Mouse (Mus musculus) thymus, postnatal 25 days (tissue): ENCODE measurements around the gene Chpt1.
"Not testable (repeated sequence)": the region's sequence is repeated elsewhere in the genome, so short reads cannot be mapped to it uniquely, and the experiment has no call there.

Experiments used
- DNase-seq: peaks from one replicate; pipeline ENCODE4 v3.0.0; 2022

Chpt1 gene

DNA sequence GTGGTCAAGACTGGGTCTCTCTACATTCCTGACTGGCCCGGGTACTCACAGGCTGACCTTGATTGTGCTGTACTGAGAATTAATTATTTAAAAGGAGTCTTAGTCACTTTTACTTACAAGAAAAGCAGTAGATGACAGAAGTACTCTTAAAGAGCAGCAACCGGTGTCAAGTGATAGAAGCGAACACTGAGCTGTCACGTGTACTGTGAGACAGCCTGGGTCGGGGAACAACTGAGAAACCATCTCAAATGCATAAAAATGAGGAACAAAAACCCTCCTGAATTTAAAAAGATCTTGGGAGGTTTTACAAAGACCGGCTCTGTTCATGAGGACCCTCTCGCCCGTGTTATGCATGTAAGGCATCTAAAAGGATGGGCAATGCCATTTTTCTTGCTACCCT, 11.2 kb downstream of the Chpt1 start:
- DNase-seq = no peak

DNA sequence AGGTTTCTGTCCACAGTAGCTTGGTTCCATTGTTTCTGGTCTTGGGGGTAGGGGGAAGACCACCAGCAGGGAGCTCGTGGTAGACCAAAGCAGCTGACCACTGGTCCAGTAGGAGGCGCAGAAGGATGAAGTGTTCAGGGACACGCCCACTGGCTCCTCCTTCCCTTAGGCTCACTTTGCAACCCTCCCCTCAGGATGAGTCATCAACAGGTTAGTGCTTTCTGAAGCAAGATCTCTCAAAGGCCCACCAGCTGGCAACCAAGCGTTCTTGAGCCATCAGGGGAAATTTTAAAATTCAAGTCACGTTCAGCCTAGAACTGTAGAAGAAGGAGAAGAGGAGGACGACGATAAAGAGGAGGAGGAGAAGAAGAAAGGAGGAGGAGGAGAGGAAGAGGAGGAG, 12.2 kb downstream of the Chpt1 start:
- DNase-seq = no peak

DNA sequence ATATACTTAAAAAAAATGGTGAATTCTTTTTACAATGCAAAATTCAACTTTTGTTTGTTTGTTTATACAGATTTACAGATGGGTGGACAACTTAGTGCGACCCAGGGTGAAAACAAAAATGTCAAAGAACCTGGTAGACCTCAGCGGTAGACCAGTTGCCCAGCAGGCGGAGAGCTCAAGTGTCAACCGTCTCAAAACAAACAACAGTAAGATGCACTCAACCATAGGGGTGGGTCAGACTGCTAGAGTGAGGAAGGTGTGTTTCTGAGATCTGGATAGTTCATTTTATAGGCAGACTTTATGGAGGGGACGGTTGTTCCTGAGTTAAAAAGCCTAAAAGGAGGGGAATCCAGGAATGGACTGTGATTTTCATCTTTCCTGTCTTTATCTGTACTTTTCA, 15.2 kb downstream of the Chpt1 start:
- no peak for DNase-seq

DNA sequence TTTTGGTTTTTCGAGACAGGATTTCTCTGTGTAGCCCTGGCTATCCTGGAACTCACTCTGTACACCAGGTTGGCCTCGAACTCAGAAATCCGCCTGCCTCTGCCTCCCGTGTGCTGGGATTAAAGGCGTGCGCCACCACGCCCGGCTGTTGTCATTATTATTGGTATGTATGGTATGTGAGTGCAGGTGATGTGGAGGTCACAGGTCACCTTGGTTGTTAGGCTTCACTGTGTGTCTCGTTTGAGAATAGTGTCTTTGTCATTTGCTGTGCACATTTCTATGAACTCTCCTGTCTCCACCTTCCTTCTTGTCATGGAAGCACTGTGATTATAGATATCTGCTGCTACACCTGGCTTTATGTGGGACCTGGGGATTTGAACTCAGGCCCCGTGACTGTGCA, 21.0 kb downstream of the Chpt1 start:
- DNase-seq = not testable (repeated sequence)

DNA sequence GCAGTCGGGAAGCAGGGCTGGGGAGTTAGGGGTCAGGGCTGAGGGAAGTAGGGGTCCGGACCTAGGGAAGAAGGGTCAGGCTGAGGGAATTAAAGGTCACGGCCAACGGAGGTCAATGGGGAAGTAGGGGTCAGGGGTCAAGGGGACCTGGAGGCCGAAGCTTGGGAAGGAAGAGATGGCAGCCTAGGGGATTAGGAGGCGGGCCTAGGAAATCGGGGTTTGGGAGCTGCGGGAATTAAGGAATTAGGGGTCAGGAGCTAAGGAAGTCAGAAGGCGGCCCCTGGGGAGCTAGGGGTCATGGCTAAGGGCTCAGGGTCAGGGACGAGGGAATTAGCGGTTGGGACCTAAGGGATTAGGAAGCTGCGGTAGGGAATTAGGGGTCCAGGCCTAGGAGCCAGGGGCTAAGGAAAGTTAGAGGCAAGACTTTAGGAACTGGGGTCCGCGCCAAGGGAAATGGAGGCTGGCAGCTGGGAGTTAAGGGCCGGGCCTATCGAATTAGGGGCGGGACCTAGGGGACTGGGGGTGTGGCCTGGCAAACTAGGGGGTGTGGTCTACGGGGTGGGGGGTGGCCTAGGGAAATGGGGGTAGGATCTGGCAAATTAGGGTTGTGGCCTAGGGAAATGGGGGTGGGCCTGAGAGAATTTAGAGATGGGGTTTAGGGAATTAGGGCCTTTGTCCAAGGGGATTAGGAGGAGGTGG, 43.6 kb downstream of the Chpt1 start:
- no peak for DNase-seq

DNA sequence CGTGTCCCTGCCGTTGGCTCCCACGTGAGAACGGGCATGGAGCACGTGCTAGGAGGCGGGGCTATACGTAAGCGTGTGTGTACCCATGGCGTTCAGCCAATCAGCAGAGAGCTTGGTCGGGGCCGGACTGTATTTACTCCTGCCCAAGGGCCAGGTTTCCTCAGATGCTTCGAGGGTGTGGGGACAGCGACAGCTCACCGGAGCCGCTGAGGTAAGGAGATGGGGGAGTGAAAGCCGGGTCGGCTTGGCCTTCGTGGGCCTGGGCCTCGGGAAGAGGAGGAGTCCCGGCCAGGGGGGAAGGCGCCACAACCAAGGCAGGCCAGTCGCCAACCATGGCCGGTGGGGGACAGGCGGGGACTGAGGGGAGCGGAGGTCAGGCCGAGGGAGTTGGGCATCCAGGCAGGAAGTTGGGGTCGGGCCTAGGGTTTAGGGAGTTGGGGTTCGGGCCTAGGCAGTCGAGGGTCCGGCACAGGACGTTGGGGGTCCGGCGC, 44.3 kb downstream of the Chpt1 start, which contains the start of gene Sycp3:
Gene Sycp3 (plus strand): TSS at position 68 of the 491 bp plus-strand sequence.
- DNase-seq = no peak

DNA sequence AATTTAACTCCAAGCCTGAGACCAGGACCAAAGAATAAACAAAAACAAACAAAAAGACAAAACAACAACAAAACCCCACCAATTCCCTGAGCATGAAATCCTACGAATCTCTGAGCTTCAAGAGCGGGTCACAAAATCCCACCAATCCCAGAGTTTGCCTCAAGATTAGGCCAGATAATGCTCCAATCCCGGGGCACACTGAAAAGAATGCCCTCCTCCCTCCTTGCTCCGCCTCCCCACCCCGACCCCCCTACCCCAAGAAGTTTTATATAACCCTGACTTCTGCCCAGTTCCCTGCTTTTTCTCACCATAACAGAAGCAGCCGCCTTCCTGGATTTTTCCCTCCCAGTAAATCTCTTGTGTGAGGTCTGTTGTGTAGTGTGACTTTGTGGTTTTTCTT, 46.1 kb downstream of the Chpt1 start:
- DNase-seq = no peak

DNA sequence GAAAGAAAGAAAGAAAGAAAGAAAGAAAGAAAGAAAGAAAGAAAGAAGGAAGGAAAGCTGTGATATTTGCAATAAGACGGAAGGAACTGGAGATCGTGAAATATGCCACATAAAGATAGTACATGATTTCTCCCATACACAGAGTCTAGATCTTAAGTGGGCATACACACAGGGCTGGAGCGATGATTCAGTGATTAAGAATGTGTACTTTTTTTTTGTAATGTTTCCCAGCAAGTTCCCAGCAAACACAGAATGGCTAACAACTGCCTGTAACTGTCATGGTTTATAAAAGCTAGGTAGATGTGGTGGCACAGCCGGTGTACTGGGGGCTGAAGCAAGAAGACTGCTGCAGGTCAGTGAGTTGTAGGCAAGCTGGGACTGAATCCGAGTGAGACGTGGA, 51.9 kb downstream of the Chpt1 start:
- DNase-seq = no peak

DNA sequence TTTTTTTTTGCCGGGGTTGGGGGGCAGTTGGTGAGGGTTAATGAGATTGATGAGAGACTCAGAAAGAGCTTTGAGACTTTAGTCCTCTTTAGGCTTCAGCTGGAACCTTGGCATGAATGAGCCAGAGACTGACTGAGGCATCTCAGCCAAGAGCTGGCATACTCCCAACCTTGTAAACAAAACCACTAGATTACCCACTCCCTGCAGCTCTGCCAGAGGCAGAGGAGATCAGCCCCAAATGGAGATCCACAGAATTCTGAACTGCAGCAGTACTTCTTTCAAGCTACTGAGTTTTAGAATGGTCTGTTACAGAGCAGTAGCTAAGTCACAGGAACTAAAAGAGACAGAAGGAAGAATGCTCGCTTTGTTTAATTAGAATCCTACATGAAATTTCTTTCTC, 52.7 kb downstream of the Chpt1 start:
- DNase-seq = no peak

DNA sequence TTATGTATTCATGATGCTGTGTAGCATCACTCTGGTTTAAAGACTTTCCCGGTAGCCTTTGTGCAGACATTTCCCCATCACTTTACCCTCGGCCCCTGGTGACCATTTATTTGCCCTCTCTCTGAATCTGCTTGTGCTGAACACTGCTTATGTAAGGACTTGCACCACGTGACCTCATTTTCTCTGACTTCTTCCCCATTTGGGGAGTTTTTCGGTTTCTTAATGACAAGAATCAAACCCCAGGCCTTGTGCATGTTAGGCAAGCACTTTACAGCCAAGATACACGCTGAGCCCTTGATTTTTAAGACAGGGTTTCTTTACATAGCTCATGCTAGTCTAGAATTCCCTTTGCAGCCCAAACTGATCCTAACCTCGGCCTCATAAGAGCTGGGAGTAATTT, 62.6 kb downstream of the Chpt1 start:
- DNase-seq = no peak

DNA sequence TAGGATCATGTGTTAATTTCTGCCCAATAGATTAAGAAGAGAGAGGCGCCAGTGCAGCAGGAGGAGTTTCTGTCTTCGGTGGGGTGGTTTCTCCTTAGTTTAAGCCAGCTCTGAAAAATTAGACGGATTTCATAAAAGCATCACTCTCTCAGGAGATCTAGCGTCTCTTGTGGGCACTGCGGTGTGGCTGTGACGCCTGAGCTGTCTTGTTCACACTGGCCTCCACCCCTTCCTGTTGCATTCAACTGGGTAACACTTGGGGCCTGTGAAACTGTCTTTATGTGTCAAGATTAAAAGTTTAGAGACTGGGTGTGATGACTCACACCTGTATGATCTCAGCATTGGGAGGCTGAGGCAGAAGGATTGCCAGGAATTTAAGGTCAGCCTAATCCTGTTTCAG, 75.9 kb downstream of the Chpt1 start:
- DNase-seq = no peak

DNA sequence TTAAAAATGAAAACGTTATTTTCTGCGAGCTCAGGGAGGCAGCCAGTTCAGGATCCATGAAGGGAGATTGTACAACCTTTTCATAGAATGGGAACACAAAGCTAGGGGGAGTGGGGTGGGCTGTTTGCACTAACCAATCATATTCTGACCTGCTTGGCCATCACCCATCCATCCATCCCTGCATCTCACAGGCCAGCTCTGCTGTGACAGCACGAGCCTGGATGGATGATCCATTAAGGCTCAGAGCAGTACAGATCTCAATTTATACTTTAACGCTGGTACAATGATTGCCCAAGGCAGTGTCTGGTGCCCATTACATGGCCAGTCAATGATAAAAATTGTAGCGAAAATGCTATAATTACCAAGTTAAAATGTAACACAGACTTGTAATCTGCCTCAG, 77.0 kb downstream of the Chpt1 start:
- DNase-seq = no peak

DNA sequence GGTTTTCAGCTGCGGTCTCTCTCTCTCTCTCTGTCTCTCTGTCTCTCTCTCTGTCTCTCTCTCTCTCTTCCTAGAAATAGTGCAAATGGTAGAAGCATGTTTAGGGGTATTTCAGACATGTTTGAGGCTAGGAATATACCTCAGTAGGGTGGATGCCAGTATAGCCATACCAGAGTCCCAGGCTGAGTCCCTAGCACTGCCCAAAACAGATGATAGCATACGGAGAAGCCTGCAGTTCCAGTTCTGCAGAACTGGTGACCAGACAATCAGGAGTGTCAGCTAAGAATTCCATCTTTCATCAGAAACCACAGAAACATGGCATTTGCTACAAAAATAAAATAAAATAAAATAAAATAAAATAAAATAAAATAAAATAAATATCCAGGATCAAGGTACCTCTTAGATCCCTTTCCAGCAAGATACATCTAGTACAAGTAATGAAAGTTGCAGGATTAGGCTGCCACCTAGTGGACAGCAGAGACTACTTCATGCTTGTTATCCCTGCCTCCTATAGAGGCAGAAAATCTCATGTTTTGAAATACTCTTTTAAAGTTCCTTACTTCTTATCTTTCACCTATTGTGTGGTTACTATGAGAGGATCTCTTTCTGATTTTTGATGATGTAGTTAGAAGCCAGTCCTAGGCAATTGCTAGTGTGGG, 77.6 kb downstream of the Chpt1 start:
- peak; percentile 51 for DNase-seq

DNA sequence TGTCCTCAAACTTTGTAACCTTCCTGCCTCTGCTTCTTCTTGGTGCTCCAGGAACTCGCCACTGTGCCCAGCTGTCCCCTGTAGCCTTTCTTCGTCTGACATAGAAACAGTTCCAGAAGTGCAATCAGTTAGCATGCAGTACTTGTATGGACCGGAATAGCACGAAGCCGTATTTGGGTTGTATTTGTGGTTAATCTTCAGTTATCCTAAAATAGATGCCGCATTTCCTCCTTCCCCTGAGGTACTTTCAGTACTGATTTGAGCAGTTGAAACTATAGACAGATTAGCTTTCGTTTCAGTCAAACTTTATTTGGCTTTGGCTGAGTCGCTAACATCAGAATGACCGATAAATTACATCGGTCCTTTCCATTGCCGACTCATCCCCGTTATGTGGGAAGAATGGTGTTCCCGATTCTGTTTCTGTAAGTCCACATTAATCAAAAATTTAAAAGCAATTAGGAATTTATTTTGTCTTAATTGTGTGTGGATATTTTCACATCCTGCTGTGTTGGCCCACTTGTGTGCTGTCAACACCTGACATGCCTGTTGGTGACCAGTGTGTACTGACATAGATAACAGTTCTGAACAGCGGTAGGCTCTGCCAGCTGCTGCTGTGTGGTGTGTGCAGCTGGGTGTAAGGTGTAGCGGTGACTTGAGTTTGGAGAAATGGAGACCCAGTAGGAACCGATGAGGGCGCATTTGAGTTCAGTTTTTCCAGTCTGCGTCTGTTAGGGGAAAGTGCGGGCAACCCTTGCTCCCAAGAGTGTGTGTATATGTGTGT, 83.0 kb downstream of the Chpt1 start:
- no peak for DNase-seq

DNA sequence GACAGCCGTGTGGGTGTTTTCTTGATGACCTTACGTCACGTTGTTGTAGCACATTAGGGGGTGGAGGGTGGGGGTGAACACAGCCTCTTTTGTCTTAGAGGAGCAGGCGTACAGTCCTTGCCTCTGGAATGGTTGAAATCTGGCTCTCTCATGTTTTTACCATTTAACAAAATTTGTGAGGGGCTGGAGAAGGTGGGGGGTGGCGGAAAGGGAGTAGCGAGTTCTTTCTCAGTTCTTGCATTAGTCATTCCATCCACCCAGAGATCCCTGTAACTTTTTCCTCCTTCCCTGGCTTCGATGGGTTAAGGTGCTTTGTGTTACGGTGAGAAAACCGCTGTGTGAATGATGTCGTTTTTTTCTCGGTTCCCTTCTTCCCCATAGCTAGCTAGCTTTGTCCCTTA, 83.7 kb downstream of the Chpt1 start:
- no peak for DNase-seq

DNA sequence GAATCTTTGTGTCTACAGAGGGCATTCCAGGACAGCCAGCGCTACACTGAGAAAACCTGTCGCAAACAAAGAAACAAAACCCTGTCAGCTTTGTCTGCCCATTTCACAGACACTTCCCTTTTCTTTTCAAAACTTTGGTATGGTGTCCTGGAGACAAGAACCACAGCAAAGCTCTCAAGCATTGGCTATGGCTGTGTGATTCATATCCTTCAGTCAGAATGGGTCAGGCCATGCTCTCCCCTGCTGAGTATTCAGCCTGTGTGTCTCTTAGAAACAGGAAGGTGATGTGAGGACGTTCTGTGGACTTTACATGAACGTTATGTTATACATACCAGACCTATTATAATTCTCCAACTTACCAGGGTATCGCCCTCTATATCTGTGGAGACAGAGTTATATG, 86.2 kb downstream of the Chpt1 start:
- DNase-seq = no peak

DNA sequence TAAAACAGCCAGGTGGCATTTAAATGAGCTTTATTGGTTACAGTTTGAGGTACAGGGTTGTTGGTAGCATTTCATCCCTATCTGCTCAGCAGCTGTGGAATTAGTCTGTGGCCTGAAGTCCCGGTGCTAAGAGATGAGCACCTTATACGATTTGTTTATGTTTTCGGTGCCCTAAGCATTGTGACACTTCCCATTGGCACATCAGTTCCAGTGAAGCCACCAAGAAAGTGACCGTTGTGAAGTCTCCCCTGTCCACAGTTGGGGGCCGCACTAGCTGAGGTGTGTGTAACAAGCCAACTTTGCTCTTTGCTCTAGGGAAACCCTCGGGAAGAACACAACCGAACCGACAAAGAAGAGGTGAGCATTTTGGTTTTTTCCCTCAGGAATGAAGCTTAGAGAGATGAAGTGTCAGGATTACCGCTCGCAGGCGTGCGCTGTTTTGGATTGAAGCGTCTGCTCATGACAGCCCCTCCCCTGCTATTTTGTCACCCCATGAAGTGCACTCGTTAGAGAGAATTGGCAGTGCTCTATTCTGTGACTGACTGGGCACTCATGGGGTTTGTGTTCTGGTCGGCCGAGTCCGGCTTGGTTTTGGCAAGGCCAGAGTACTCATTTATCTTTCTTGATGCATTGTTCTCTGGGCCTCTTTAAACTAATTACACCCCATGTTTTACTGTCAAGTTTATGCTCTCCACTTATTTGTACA, 91.4 kb downstream of the Chpt1 start:
- DNase-seq = no peak

DNA sequence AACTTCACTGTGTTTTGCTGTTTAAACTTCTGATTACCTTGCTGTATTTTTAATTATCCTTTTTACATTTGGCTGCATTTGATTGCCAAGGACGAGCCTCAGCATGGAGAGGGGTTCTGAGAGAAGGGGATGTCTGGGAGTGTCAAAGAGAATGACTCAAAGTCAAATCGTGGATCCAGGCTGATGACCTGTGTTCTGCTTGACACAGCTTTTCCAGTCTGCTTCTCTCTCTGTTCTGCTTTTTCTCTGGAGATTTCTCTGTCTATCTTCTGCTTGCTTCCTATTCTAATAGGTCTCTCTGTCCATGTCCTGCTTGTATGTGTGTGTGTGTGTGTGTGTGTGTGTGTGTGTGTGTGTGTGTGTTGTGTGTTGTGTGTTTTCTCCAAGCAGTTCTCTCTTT, 94.1 kb downstream of the Chpt1 start:
- no peak for DNase-seq

DNA sequence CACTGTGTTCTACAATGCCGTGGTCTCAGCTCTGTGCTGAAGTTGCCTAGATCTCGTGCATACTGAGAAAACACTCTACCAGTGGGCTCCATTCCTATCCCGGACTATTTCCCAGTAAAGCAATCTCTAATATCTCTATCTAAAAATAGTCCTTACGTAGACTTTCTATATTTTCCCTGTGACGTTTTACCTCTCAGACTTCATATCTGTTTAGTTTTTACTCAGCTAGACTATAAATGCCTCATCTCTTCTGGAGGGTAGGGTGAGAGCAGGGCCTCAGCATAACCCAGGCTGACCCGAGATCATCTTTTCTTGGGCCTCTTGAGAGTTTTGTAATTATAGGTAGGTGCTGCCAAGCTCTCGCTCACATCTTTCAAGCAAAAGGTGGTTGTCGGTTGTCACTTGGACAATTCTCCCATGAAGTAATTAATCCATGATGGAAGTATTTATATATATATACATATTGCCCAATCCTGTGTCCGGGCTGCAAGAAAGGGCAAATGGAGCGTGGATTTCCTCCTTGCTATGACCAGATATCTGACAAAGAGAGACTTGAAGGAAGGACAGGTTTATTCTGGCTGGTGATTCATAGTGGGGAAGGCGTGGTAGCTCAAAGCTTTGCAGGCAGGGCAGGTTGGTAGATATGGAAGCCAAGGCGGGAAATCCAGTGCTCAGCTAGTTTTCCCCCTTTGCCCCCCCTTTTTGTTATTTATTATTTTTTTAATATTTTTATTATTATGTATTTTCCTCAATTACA, 95.8 kb downstream of the Chpt1 start:
- DNase-seq = no peak

DNA sequence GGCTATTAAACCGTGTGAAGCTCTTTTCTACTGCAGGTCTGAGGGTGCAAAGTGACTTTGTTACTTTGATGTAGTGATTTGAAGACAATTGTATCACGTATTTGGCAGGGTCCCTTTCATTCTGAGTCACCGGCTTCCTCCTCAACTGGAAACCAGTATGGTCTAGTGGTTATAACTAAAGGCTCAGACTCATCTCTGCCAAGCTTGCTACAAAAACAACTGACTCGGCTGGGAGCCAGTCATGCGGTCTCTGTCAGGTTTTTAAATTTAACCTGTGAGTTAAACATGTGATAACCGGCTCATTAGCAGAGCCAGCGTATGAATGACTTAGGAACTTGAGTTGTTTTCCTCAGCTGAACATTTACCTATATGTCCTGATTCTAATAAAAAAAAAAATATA, 98.1 kb downstream of the Chpt1 start:
- no peak for DNase-seq

DNA sequence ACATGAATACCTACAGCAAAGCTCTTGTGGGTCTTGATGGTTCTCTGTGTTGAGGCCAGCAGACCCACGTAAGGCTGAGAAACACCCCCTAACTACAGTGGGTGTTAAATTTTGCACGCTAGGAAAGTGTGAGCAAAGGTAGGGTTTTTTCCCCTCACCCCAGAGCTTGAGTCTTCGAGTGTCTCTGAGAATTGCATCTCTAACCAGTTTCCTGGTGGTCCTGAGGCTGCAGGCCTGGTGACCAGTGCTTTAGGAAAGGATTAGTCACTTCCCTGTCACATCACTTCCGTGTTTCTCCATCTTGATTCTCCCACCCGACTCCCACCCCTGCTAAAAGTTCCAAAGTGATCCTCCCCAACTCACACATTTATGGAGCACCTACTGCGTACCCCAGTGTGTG, 99.7 kb downstream of the Chpt1 start:
- DNase-seq = no peak

DNA sequence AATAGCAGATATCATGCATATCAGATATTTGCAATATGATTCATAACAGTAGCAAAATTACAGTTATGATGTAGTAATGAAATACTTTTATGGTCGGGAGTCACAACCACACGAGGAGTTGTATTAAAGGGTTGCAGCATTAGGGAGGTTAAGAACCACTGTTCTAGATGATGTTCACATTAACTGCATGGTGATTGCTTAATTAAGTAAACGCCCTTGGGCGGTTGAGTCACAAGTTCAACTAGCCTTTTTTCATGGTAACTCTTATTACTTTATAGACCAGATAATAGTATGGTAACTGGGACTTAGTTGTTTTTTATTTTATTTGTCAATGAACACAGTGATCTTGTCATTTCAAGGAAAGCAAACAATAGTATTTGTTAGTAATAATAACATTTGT, 100.9 kb downstream of the Chpt1 start:
- no peak for DNase-seq
